Mouse (Mus musculus) testis, adult 2 months (tissue): Measurements from ENCODE around the gene Nop9.

Experiments used
- CTCF ChIP-seq: fragments of 200-500 bp; IDR thresholded peaks from 2 replicates; pipeline ENCODE4 v1.5.1; 2012; ENCODE audit warnings: low read depth, mild to moderate bottlenecking, inconsistent platforms, low read length, moderate library complexity; ENCODE audit not compliant: control insufficient read depth, insufficient read depth, insufficient replicate concordance
- POLR2A ChIP-seq: fragments of 200-500 bp; IDR thresholded peaks from 2 replicates; pipeline ENCODE4 v1.6.1; 2012; ENCODE audit warnings: low read depth, mild to moderate bottlenecking, inconsistent platforms, low read length, moderate library complexity; ENCODE audit not compliant: control insufficient read depth

DNA sequence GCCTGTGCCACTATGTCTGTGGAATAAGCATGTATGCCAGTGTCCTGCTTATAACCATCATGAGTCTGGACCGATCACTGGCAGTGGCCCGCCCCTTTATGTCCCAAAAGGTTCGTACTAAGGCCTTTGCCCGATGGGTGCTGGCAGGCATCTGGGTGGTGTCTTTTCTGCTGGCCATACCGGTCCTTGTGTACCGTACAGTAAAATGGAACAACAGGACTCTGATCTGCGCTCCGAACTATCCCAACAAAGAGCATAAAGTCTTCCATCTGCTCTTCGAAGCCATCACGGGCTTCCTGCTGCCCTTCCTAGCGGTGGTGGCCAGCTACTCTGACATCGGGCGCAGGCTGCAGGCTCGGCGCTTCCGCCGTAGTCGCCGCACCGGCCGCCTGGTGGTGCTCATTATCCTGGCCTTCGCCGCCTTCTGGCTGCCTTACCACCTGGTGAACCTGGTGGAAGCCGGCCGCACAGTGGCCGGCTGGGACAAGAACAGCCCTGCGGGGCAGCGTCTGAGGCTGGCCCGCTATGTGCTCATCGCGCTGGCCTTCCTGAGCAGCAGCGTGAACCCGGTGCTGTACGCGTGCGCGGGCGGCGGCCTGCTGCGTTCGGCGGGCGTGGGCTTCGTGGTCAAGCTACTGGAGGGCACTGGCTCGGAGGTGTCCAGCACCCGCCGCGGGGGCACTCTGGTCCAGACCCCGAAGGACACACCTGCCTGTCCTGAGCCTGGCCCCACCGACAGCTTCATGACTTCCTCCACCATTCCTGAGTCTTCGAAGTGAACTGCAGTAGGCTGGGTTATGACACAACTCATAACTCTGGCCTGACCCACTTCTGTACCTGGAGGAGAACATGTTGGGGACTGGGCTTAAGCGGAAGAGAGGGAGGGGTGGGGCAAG is 22.3 kb downstream of the Nop9 start:
- TF ChIP-seq CTCF: 0 out of 2 replicates have a peak, but pooled peaks have one; percentile 24
- TF ChIP-seq POLR2A: no peak
